Mouse (Mus musculus) heart, embryonic 16.5 days (tissue): ENCODE results near the gene Vwa8. TPM values are rescaled to one million over a fixed set of nuclear protein-coding genes. Genes with fewer than 3 reads are reported as not detected.
A peak's percentile ranks its signal among the peaks of the same experiment; 100 is the strongest.
"Not testable (repeated sequence)": the region's sequence is repeated elsewhere in the genome, so short reads cannot be mapped to it uniquely, and the experiment has no call there.

ENCODE experiments used
- ATAC-seq: fragments of 200-750 bp; cut with Nextera tagmentation; replicated peaks from 2 replicates; pipeline ENCODE4 v1.8.0; 2017; ENCODE audit warnings: moderate number of reproducible peaks; ENCODE audit not compliant: insufficient read depth, low FRiP score; ENCODE audit errors: extremely low read depth
- H3K27ac ChIP-seq: fragments of 300-500 bp; sonication (generic); 2 replicates; pipeline ENCODE4 v1.5.1; 2014; ENCODE audit warnings: mild to moderate bottlenecking, low read length, control low read depth, moderate library complexity
- H3K27me3 ChIP-seq: fragments of 300-500 bp; sonication (generic); 2 replicates; pipeline ENCODE4 v1.6.1; 2014; ENCODE audit warnings: low read length, mixed read lengths; ENCODE audit not compliant: control insufficient read depth, insufficient read depth
- H3K36me3 ChIP-seq: fragments of 300-500 bp; sonication (generic); 2 replicates; pipeline ENCODE4 v1.6.1; 2014; ENCODE audit not compliant: control insufficient read depth, insufficient read depth
- H3K4me1 ChIP-seq: fragments of 300-500 bp; sonication (generic); 2 replicates; pipeline ENCODE4 v1.6.1; 2014; ENCODE audit warnings: low read length, mixed read lengths; ENCODE audit not compliant: control insufficient read depth, insufficient read depth
- H3K4me2 ChIP-seq: fragments of 300-500 bp; sonication (generic); 2 replicates; pipeline ENCODE4 v1.6.1; 2014; ENCODE audit warnings: low read depth, mild to moderate bottlenecking, control low read depth, low read length
- H3K4me3 ChIP-seq: fragments of 300-500 bp; sonication (generic); 2 replicates; pipeline ENCODE4 v1.5.1; 2014; ENCODE audit warnings: mild to moderate bottlenecking, control low read depth, low read length
- H3K9ac ChIP-seq: fragments of 300-500 bp; sonication (generic); 2 replicates; pipeline ENCODE4 v1.6.1; 2014; ENCODE audit warnings: low read length, control low read depth
- H3K9me3 ChIP-seq: fragments of 300-500 bp; sonication (generic); replicated peaks from 2 replicates; pipeline ENCODE4 v1.6.1; 2016; ENCODE audit warnings: low read length; ENCODE audit not compliant: control insufficient read depth
- WGBS: fragments of 180-500 bp; shearing (Covaris S2); extraction: QIAGEN DNeasy Blood & Tissue Kit; methylation state at CpG from one replicate; pipeline ENCODE4 v1.1.7; 2014; 5-methylcytosine and 5-hydroxymethylcytosine counted together
- polyA plus RNA-seq: library from polyadenylated mRNA; unstranded; fragments of >200 nt; fragmentation: Nextera tagmentation; extraction: Ambion mirVana; gene quantifications from 2 replicates; pipeline ENCODE4 v1.2.1, GENCODE M21; 2015

Vwa8 gene
- polyA plus RNA-seq, 1 experiment from 2014 or later = 16.9 TPM

- H3K27me3 ChIP-seq = no peaks in the 10 kb centered on the region
- WGBS = 83% methylated on average over 8 of the region's 8 CpGs
- H3K9me3 ChIP-seq = no peaks in the 10 kb centered on the region
- no peak overlapping the region for H3K27ac ChIP-seq
- H3K4me1 ChIP-seq = peaks cover 9% of the 10 kb centered on the region
- ATAC-seq = no peak
- H3K4me3 ChIP-seq = no peak overlapping the region
- H3K4me2 ChIP-seq = no peak overlapping the region
- no peak overlapping the region for H3K9ac ChIP-seq
- peaks cover 3% of the 10 kb centered on the region for H3K36me3 ChIP-seq
Measured at GRCm38 (mm10) chr14:78987543-78987942, 138.7 kb downstream of the Vwa8 start.

DNA sequence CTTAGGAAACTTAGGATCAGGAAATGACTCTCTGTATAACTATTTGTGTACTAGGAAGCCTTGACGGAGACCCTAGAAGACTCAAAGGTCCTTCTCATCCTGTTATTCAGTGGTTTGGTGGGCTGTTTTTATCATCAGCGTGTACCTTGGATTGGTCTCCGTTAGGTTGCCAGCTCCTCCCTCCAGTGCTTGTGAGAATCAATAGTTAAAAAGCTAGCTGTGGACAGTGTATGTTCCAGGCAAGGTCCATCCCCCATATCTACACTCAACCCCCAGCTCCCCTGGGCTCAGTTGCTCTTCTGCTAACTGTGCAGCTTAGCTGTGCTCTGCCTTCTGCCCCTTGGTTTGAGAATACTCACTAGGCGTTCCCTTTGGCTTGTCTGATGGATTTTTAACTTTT, 143.6 kb downstream of the Vwa8 start:
- 64% methylated on average over 4 of the region's 4 CpGs for WGBS
- Histone ChIP-seq H3K4me2 (no peak overlapping the region), H3K27ac (no peak overlapping the region), H3K9ac (no peak overlapping the region), H3K9me3 (no peaks in the 10 kb centered on the region), H3K36me3 (peaks cover 3% of the 10 kb centered on the region), H3K27me3 (no peaks in the 10 kb centered on the region), H3K4me1 (no peaks in the 10 kb centered on the region), H3K4me3 (no peak overlapping the region)
- 0 out of 2 replicates have a peak, but pooled peaks have one; percentile 23 for ATAC-seq

GRCm38 (mm10) chr14:78993515-78993914, 144.7 kb downstream of the Vwa8 start:
- H3K36me3 ChIP-seq = peaks cover 3% of the 10 kb centered on the region
- H3K27me3 ChIP-seq = no peaks in the 10 kb centered on the region
- no peak overlapping the region for H3K4me3 ChIP-seq
- no peaks in the 10 kb centered on the region for H3K4me1 ChIP-seq
- no peak overlapping the region for H3K4me2 ChIP-seq
- 64% methylated on average over 4 of the region's 4 CpGs for WGBS
- H3K9ac ChIP-seq = no peak overlapping the region
- ATAC-seq = no peak
- no peaks in the 10 kb centered on the region for H3K9me3 ChIP-seq
- H3K27ac ChIP-seq = no peak overlapping the region

GRCm38 (mm10) chr14:78996359-78996758, 147.5 kb downstream of the Vwa8 start:
- no peaks in the 10 kb centered on the region for H3K9me3 ChIP-seq
- WGBS = 93% methylated on average over 2 of the region's 2 CpGs
- no peak overlapping the region for H3K4me2 ChIP-seq
- no peak overlapping the region for H3K27ac ChIP-seq
- no peaks in the 10 kb centered on the region for H3K4me1 ChIP-seq
- H3K27me3 ChIP-seq = no peaks in the 10 kb centered on the region
- no peak overlapping the region for H3K9ac ChIP-seq
- peaks cover 3% of the 10 kb centered on the region for H3K36me3 ChIP-seq
- H3K4me3 ChIP-seq = no peak overlapping the region
- no peak for ATAC-seq

DNA sequence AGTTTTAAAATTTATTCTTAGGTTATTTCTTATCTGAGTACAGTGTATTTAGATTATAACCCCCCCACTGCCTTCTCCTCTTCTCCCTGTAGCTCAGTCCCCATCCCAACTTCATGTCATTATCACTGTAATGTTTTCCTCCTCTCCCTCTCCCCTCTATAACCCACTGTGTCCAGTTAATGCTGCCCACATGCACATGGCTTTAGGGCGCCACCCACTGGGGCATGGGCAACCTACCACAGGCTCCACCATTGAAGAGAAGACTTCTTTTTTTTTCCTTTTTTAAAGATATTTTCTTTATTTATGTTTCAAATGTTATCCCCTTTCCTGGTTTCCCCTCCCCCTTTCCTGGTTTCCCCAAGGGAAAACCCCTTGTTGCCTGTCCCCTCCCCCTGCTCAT, 154.7 kb downstream of the Vwa8 start:
- 47% methylated on average over 1 of the region's 1 CpGs for whole genome bisulfite sequencing
- Histone ChIP-seq H3K4me3 (no peak overlapping the region), H3K27me3 (no peaks in the 10 kb centered on the region), H3K36me3 (no peaks in the 10 kb centered on the region), H3K9me3 (no peaks in the 10 kb centered on the region), H3K9ac (no peak overlapping the region), H3K27ac (peak overlapping the region; percentile 57), H3K4me1 (0 out of 2 replicates have a peak, but pooled peaks cover 3% of the 10 kb centered on the region), H3K4me2 (no peak overlapping the region)
- ATAC-seq = no peak

DNA sequence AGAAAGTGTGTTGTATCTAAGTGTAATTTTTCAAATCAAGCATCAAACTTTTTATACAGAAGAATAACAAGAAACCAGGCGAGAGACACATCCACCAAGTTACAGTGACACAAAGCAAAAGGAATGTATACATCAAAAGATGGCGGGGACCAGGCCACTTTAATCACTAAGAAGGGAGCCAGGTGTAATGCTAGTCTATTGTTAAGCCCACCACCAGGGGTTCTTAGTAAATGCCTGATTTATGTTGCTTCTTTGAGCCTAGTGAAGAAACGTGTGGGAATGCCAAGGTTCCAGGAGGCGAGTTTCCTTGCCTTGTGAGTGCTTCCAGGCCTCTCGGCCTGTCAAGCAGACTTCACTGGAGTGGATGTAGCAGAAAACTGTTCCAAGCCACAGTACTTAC, 168.9 kb downstream of the Vwa8 start:
- H3K27me3 ChIP-seq, H3K4me2 ChIP-seq, H3K4me3 ChIP-seq, H3K9me3 ChIP-seq, H3K27ac ChIP-seq, ATAC-seq, H3K9ac ChIP-seq, H3K4me1 ChIP-seq, H3K36me3 ChIP-seq: not testable (repeated sequence)
- 83% methylated on average over 5 of the region's 5 CpGs for WGBS

- 73% methylated on average over 4 of the region's 4 CpGs for WGBS
- no peak for ATAC-seq
- H3K9ac ChIP-seq = no peak overlapping the region
Measured at GRCm38 (mm10) chr14:79018564-79018963, 169.7 kb downstream of the Vwa8 start.

GRCm38 (mm10) chr14:79021725-79022124, 172.9 kb downstream of the Vwa8 start:
- no peak overlapping the region for H3K27ac ChIP-seq
- no peak for ATAC-seq

More at GRCm38 (mm10) chr14:79018564-79018963, 169.7 kb downstream of the Vwa8 start:
- no peaks in the 10 kb centered on the region for H3K9me3 ChIP-seq
- no peaks in the 10 kb centered on the region for H3K4me1 ChIP-seq
- H3K27me3 ChIP-seq = no peaks in the 10 kb centered on the region
- no peak overlapping the region for H3K27ac ChIP-seq
- no peak overlapping the region for H3K4me2 ChIP-seq
- no peak overlapping the region for H3K4me3 ChIP-seq
- H3K36me3 ChIP-seq = no peaks in the 10 kb centered on the region; the same call in 1 of the 2 replicates

GRCm38 (mm10) chr14:79028996-79029575, 180.2 kb downstream of the Vwa8 start:
- H3K27me3 ChIP-seq = no peaks in the 10 kb centered on the region
- H3K9ac ChIP-seq = no peak overlapping the region
- H3K27ac ChIP-seq = no peak overlapping the region
- no peak overlapping the region for H3K4me2 ChIP-seq
- no peaks in the 10 kb centered on the region for H3K9me3 ChIP-seq
- no peaks in the 10 kb centered on the region for H3K4me1 ChIP-seq
- no peak overlapping the region for H3K4me3 ChIP-seq
- H3K36me3 ChIP-seq = no peaks in the 10 kb centered on the region
- 90% methylated on average over 3 of the region's 3 CpGs for WGBS
- no peak for ATAC-seq

More at GRCm38 (mm10) chr14:79021725-79022124, 172.9 kb downstream of the Vwa8 start:
- Histone ChIP-seq H3K9ac (no peak overlapping the region), H3K4me1 (no peaks in the 10 kb centered on the region), H3K27me3 (no peaks in the 10 kb centered on the region), H3K4me2 (no peak overlapping the region), H3K4me3 (no peak overlapping the region), H3K9me3 (no peaks in the 10 kb centered on the region), H3K36me3 (no peaks in the 10 kb centered on the region)
- WGBS = 59% methylated on average over 7 of the region's 7 CpGs
